Mouse (Mus musculus) heart, embryonic 12.5 days (tissue): ENCODE data around the gene Lcn11. TPM values are rescaled to one million over a fixed set of nuclear protein-coding genes. Genes with fewer than 3 reads are reported as not detected.
"Not testable (repeated sequence)": the region's sequence is repeated elsewhere in the genome, so short reads cannot be mapped to it uniquely, and the experiment has no call there.

Experiments
- ATAC-seq: fragments of 200-750 bp; cut with Nextera tagmentation; 2 replicates; pipeline ENCODE4 v1.8.0; 2017; ENCODE audit warnings: moderate TSS enrichment, moderate library complexity; ENCODE audit not compliant: insufficient number of reproducible peaks, low FRiP score
- H3K27ac ChIP-seq: fragments of 300-500 bp; sonication (generic); 2 replicates; pipeline ENCODE4 v1.5.1; 2016; ENCODE audit warnings: mild to moderate bottlenecking, moderate library complexity; ENCODE audit not compliant: poor library complexity, severe bottlenecking
- H3K27me3 ChIP-seq: fragments of 300-500 bp; sonication (generic); replicated peaks from 2 replicates; pipeline ENCODE4 v1.6.1; 2016; ENCODE audit warnings: mild to moderate bottlenecking, moderate library complexity
- H3K36me3 ChIP-seq: fragments of 300-500 bp; sonication (generic); 2 replicates; pipeline ENCODE4 v1.6.1; 2016; ENCODE audit warnings: mild to moderate bottlenecking, moderate library complexity
- H3K4me1 ChIP-seq: fragments of 300-500 bp; sonication (generic); replicated peaks from 2 replicates; pipeline ENCODE4 v1.6.1; 2016; ENCODE audit warnings: mild to moderate bottlenecking
- H3K4me2 ChIP-seq: fragments of 300-500 bp; sonication (generic); 2 replicates; pipeline ENCODE4 v1.6.1; 2016; ENCODE audit warnings: mild to moderate bottlenecking, moderate library complexity
- H3K4me3 ChIP-seq: fragments of 300-500 bp; sonication (generic); 2 replicates; pipeline ENCODE4 v1.5.1; 2016; ENCODE audit warnings: mild to moderate bottlenecking
- H3K9ac ChIP-seq: fragments of 300-500 bp; sonication (generic); 2 replicates; pipeline ENCODE4 v1.6.1; 2016; ENCODE audit warnings: mild to moderate bottlenecking, moderate library complexity
- H3K9me3 ChIP-seq: fragments of 300-500 bp; sonication (generic); replicated peaks from 2 replicates; pipeline ENCODE4 v1.6.1; 2016; ENCODE audit warnings: mild to moderate bottlenecking, moderate library complexity
- WGBS: fragments of 180-500 bp; shearing (Covaris S2); methylation state at CpG from one replicate; pipeline ENCODE4 v1.1.7; 2016; 5-methylcytosine and 5-hydroxymethylcytosine counted together
- polyA plus RNA-seq: library from polyadenylated mRNA; unstranded; fragments of >200 nt; fragmentation: Nextera tagmentation; extraction: Ambion mirVana; gene quantifications from 2 replicates; pipeline ENCODE4 v1.2.1, GENCODE M21; 2016

Lcn11 gene
- polyA plus RNA-seq, 1 experiment from 2014 or later, result not detected

GRCm38 (mm10) chr2:25779076-25779475 is 2.3 kb downstream of the Lcn11 start:
- no peaks in the 10 kb centered on the region for H3K9me3 ChIP-seq
- H3K4me2 ChIP-seq, result no peak overlapping the region
- 0 out of 2 replicates have a peak, but pooled peaks cover 5% of the 10 kb centered on the region for H3K27me3 ChIP-seq
- H3K27ac ChIP-seq, result no peak overlapping the region
- no peak overlapping the region for H3K9ac ChIP-seq
- no peaks in the 10 kb centered on the region for H3K36me3 ChIP-seq
- no peaks in the 10 kb centered on the region for H3K4me1 ChIP-seq
- ATAC-seq, result no peak
- H3K4me3 ChIP-seq, result no peak overlapping the region
- 73% methylated on average over 9 of the region's 9 CpGs for WGBS

- 0 out of 2 replicates have a peak, but pooled peaks cover 3% of the 10 kb centered on the region for H3K27me3 ChIP-seq
- H3K4me2 ChIP-seq, result no peak overlapping the region
- no peaks in the 10 kb centered on the region for H3K4me1 ChIP-seq
- H3K36me3 ChIP-seq, result no peaks in the 10 kb centered on the region
- no peak for ATAC-seq
- 65% methylated on average over 4 of the region's 4 CpGs for WGBS
- no peak overlapping the region for H3K27ac ChIP-seq
- H3K9ac ChIP-seq, result no peak overlapping the region
- no peaks in the 10 kb centered on the region for H3K9me3 ChIP-seq
- H3K4me3 ChIP-seq, result no peak overlapping the region
Observed at GRCm38 (mm10) chr2:25780921-25781320, 4.1 kb downstream of the Lcn11 start.

- ATAC-seq, result no peak
- WGBS, result 78% methylated on average over 3 of the region's 3 CpGs
- Histone ChIP-seq H3K27me3 (0 out of 2 replicates have a peak, but pooled peaks cover 3% of the 10 kb centered on the region), H3K4me3 (no peak within 1 kb of the TSS), H3K36me3 (no peaks in the 10 kb centered on the region), H3K4me2 (no peak within 1 kb of the TSS), H3K4me1 (no peaks in the 10 kb centered on the region), H3K9me3 (no peaks in the 10 kb centered on the region), H3K9ac (no peak within 1 kb of the TSS), H3K27ac (no peak within 1 kb of the TSS)
Observed at GRCm38 (mm10) chr2:25781957-25782356, 5.1 kb downstream of the Lcn11 start, which contains the start of gene Gm13539. TSS of gene Gm13539 (plus strand) at chr2:25782257.

GRCm38 (mm10) chr2:25785573-25786322 is 8.9 kb downstream of the Lcn11 start:
- Histone ChIP-seq H3K4me3 (no peak overlapping the region), H3K9ac (no peak overlapping the region), H3K9me3 (no peaks in the 10 kb centered on the region), H3K4me2 (no peak overlapping the region), H3K4me1 (no peaks in the 10 kb centered on the region), H3K36me3 (no peaks in the 10 kb centered on the region), H3K27me3 (0 out of 2 replicates have a peak, but pooled peaks cover 3% of the 10 kb centered on the region), H3K27ac (no peak overlapping the region)
- WGBS, result 66% methylated on average over 5 of the region's 5 CpGs
- ATAC-seq, result no peak

- H3K9me3 ChIP-seq, result no peaks in the 10 kb centered on the region
- WGBS, result 61% methylated on average over 3 of the region's 3 CpGs
- no peak overlapping the region for H3K4me3 ChIP-seq
- H3K27ac ChIP-seq, result no peak overlapping the region
- H3K27me3 ChIP-seq, result no peaks in the 10 kb centered on the region
- no peak overlapping the region for H3K4me2 ChIP-seq
- H3K36me3 ChIP-seq, result no peaks in the 10 kb centered on the region
- no peak for ATAC-seq
- no peaks in the 10 kb centered on the region for H3K4me1 ChIP-seq
- H3K9ac ChIP-seq, result no peak overlapping the region
Observed at GRCm38 (mm10) chr2:25789092-25789491, 12.3 kb downstream of the Lcn11 start.

- WGBS, result 15% methylated on average over 2 of the region's 2 CpGs
Observed at GRCm38 (mm10) chr2:25797635-25798034, 20.8 kb downstream of the Lcn11 start.

GRCm38 (mm10) chr2:25798065-25798464 is 21.2 kb downstream of the Lcn11 start:
- no peak for ATAC-seq

More at GRCm38 (mm10) chr2:25797635-25798034, 20.8 kb downstream of the Lcn11 start:
- Histone ChIP-seq H3K36me3 (no peaks in the 10 kb centered on the region), H3K4me2 (no peak overlapping the region), H3K4me3 (no peak overlapping the region), H3K9ac (no peak overlapping the region), H3K27ac (no peak overlapping the region), H3K4me1 (no peaks in the 10 kb centered on the region), H3K27me3 (no peaks in the 10 kb centered on the region), H3K9me3 (no peaks in the 10 kb centered on the region)
- ATAC-seq, result no peak

GRCm38 (mm10) chr2:25811711-25812110 is 34.9 kb downstream of the Lcn11 start:
- Histone ChIP-seq H3K9ac (no peak overlapping the region), H3K4me2 (no peak overlapping the region), H3K27ac (no peak overlapping the region), H3K9me3 (no peaks in the 10 kb centered on the region), H3K4me1 (no peaks in the 10 kb centered on the region), H3K27me3 (no peaks in the 10 kb centered on the region), H3K4me3 (no peak overlapping the region), H3K36me3 (no peaks in the 10 kb centered on the region)
- no peak for ATAC-seq
- 62% methylated on average over 2 of the region's 2 CpGs for WGBS

More at GRCm38 (mm10) chr2:25798065-25798464, 21.2 kb downstream of the Lcn11 start:
- H3K9ac ChIP-seq, result no peak overlapping the region
- H3K4me2 ChIP-seq, result no peak overlapping the region
- H3K9me3 ChIP-seq, result no peaks in the 10 kb centered on the region
- H3K27me3 ChIP-seq, result no peaks in the 10 kb centered on the region
- no peak overlapping the region for H3K4me3 ChIP-seq
- H3K27ac ChIP-seq, result no peak overlapping the region
- 50% methylated on average over 5 of the region's 5 CpGs for WGBS
- no peaks in the 10 kb centered on the region for H3K36me3 ChIP-seq
- H3K4me1 ChIP-seq, result no peaks in the 10 kb centered on the region

GRCm38 (mm10) chr2:25813364-25813763 is 36.5 kb downstream of the Lcn11 start:
- Histone ChIP-seq H3K4me2 (no peak overlapping the region), H3K9ac (no peak overlapping the region), H3K27me3 (no peaks in the 10 kb centered on the region), H3K36me3 (no peaks in the 10 kb centered on the region), H3K4me1 (no peaks in the 10 kb centered on the region), H3K4me3 (no peak overlapping the region), H3K9me3 (no peaks in the 10 kb centered on the region), H3K27ac (no peak overlapping the region)
- WGBS, result 74% methylated on average over 5 of the region's 5 CpGs
- no peak for ATAC-seq

GRCm38 (mm10) chr2:25815748-25816147 is 38.9 kb downstream of the Lcn11 start, which contains the start of gene Glt6d1:
TSS of gene Glt6d1 (minus strand) at chr2:25815848.
- not testable (repeated sequence) for H3K9me3 ChIP-seq, H3K36me3 ChIP-seq
- 67% methylated on average over 1 of the region's 1 CpGs for WGBS

GRCm38 (mm10) chr2:25822806-25823205 is 46.0 kb downstream of the Lcn11 start, which contains the start of gene Lcn9:
TSS of gene Lcn9 (plus strand) at chr2:25823153.
- Histone ChIP-seq H3K9me3 (0 out of 2 replicates have a peak, but pooled peaks cover 3% of the 10 kb centered on the region), H3K9ac (no peak within 1 kb of the TSS), H3K27me3 (no peaks in the 10 kb centered on the region), H3K27ac (no peak within 1 kb of the TSS), H3K4me1 (0 out of 2 replicates have a peak, but pooled peaks cover 3% of the 10 kb centered on the region), H3K4me2 (no peak within 1 kb of the TSS), H3K4me3 (no peak within 1 kb of the TSS), H3K36me3 (no peaks in the 10 kb centered on the region)
- no peak for ATAC-seq
- WGBS, result 58% methylated on average over 1 of the region's 1 CpGs

More at GRCm38 (mm10) chr2:25815748-25816147, 38.9 kb downstream of the Lcn11 start, which contains the start of gene Glt6d1:
- not testable (repeated sequence) for H3K4me2 ChIP-seq, H3K27ac ChIP-seq, H3K4me3 ChIP-seq, H3K27me3 ChIP-seq, H3K9ac ChIP-seq, ATAC-seq, H3K4me1 ChIP-seq
